Mouse (Mus musculus): ENCODE results near the gene Dolpp1. TPM values are rescaled to one million over a fixed set of nuclear protein-coding genes. Genes with fewer than 3 reads are reported as not detected.

Dolpp1 gene
- polyA plus RNA-seq (2012; rRNA removed): 62.0 and 199 TPM in 2 replicates

DNA sequence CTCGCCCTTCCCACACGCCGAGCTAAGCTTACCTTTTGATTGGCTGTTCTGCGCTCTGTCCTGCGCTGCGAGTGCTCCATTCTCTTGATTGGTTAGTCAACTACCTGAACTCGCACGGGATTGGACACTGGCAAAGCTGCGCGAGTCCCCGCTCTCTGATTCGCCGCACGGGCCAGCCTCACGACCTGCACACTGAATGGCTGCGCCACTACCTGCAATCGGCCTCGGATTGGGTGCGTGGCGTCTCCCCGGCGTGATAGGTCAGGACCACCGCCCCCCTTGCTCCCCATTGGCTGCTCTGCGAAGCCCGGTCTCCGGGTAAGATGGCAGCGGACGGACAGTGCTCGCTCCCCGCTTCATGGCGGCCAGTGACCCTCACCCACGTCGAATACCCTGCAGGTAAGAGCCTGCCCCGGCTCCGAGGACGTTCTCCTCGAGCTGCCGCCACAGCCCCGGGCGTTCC, at the start of gene Dolpp1:
Dolpp1 (plus strand) TSS at position 141 of the 463 bp plus-strand sequence.
- Histone ChIP-seq H3K4me3 (ENCODE audit: low read depth, low read length) (peak within 1 kb of the TSS; percentile 75), H3K4me1 (ENCODE audit: control insufficient read depth, insufficient read depth, insufficient read length, low read length) (peaks cover 29% of the 10 kb centered on the region), H3K27me3 (ENCODE audit: control insufficient read depth, insufficient read depth, low read length) (no peaks in the 10 kb centered on the region), H3K27ac (ENCODE audit: insufficient read depth, low read depth, low read length) (peak within 1 kb of the TSS; percentile 99), H3K36me3 (ENCODE audit: control insufficient read depth, insufficient read depth, low read length) (peaks cover 17% of the 10 kb centered on the region)
- under 1% methylated on average over 40 of the region's 40 CpGs for WGBS
- TF ChIP-seq POLR2A (IDR thresholded peaks at IDR 0.05; ENCODE audit: low read depth, low read length): peak; percentile 46; the same call in 1 of the 2 replicates
- no peak for TF ChIP-seq CTCF (IDR thresholded peaks at IDR 0.05; ENCODE audit: extremely low read depth, insufficient read length, insufficient replicate concordance, low read depth, low read length)

DNA sequence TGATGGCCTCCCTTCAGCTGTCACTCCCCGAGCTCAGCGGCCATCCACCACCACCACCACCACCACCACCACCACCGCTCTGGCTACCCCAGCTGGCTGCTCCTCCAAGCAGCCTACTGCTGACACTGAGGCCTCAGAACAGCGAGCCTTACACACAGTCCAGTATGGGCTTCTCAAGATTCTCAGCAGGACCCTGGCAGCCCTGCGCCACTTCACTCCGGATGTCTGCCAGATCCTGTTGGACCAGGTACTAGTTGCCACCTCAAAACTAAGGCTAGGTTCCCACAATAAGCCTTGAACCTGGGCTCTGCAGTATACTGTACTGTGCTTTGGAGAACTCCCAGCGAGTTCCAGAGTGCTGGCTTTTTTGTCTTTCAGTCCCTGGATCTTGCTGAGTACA, 49.5 kb upstream of the Dolpp1 start:
- Histone ChIP-seq H3K27me3 (ENCODE audit: control insufficient read depth, insufficient read depth, low read length) (no peaks in the 10 kb centered on the region), H3K4me1 (ENCODE audit: control insufficient read depth, insufficient read depth, insufficient read length, low read length) (no peaks in the 10 kb centered on the region), H3K27ac (ENCODE audit: insufficient read depth, low read depth, low read length) (no peak overlapping the region), H3K36me3 (ENCODE audit: control insufficient read depth, insufficient read depth, low read length) (peaks cover 74% of the 10 kb centered on the region), H3K4me3 (ENCODE audit: low read depth, low read length) (no peak overlapping the region)
- TF ChIP-seq POLR2A (IDR thresholded peaks at IDR 0.05; ENCODE audit: low read depth, low read length) (no peak), CTCF (IDR thresholded peaks at IDR 0.05; ENCODE audit: extremely low read depth, insufficient read length, insufficient replicate concordance, low read depth, low read length) (no peak)
- 87% methylated on average over 7 of the region's 7 CpGs for WGBS

- H3K27ac ChIP-seq (ENCODE audit: insufficient read depth, low read depth, low read length): no peak overlapping the region
- H3K4me3 ChIP-seq (ENCODE audit: low read depth, low read length): no peak overlapping the region
- TF ChIP-seq CTCF (IDR thresholded peaks at IDR 0.05; ENCODE audit: extremely low read depth, insufficient read length, insufficient replicate concordance, low read depth, low read length) (no peak), POLR2A (IDR thresholded peaks at IDR 0.05; ENCODE audit: low read depth, low read length) (no peak)
- no peaks in the 10 kb centered on the region for H3K4me1 ChIP-seq (ENCODE audit: control insufficient read depth, insufficient read depth, insufficient read length, low read length)
- no peaks in the 10 kb centered on the region for H3K27me3 ChIP-seq (ENCODE audit: control insufficient read depth, insufficient read depth, low read length)
- H3K36me3 ChIP-seq (ENCODE audit: control insufficient read depth, insufficient read depth, low read length): peaks cover 75% of the 10 kb centered on the region
- WGBS: 61% methylated on average over 14 of the region's 14 CpGs
Observed at GRCm38 (mm10) chr2:30343601-30344137, 48.4 kb upstream of the Dolpp1 start.

DNA sequence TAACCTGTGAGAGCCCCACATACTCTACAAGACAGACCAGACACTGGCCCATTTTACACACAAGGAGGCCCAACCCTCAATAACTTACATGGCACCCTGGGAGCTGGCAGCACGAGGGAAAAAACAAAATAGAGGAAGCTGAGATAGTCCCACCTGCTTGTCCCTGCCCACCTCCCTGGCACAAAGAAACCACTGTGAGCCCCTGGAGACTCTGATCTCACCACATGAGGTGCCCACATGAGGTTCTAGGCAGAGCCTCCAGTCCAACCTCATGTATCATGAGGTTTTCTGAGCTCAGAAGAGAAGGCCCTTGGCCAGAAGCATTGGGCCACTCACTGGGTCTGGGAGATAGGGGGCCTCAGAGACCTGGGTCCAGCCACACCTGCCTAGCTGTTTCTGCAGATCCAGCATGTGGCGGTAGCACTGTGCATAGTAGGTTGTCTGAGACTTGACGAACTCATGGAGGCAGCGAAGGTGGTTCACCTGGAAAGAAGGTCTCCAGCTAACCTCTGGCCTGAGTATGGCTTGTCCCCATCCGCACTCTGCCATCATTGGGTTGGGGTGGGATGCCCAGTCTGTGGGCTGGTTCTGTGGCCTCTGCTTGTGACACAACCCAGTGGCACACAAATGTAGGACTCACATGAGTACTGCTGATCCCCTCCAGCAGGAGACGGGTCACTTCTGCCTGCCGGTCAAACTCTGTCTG, 45.9 kb upstream of the Dolpp1 start:
- WGBS: 82% methylated on average over 7 of the region's 7 CpGs
- no peak overlapping the region for H3K27ac ChIP-seq (ENCODE audit: insufficient read depth, low read depth, low read length)
- H3K4me1 ChIP-seq (ENCODE audit: control insufficient read depth, insufficient read depth, insufficient read length, low read length): no peaks in the 10 kb centered on the region
- peaks cover 73% of the 10 kb centered on the region for H3K36me3 ChIP-seq (ENCODE audit: control insufficient read depth, insufficient read depth, low read length)
- no peak overlapping the region for H3K4me3 ChIP-seq (ENCODE audit: low read depth, low read length)
- no peak for TF ChIP-seq CTCF (IDR thresholded peaks at IDR 0.05; ENCODE audit: extremely low read depth, insufficient read length, insufficient replicate concordance, low read depth, low read length)
- TF ChIP-seq POLR2A (IDR thresholded peaks at IDR 0.05; ENCODE audit: low read depth, low read length): no peak
- H3K27me3 ChIP-seq (ENCODE audit: control insufficient read depth, insufficient read depth, low read length): no peaks in the 10 kb centered on the region

GRCm38 (mm10) chr2:30349196-30349595, 42.9 kb upstream of the Dolpp1 start:
- WGBS: 97% methylated on average over 6 of the region's 6 CpGs

GRCm38 (mm10) chr2:30351149-30351548, 40.9 kb upstream of the Dolpp1 start:
- H3K27ac ChIP-seq (ENCODE audit: insufficient read depth, low read depth, low read length): no peak overlapping the region
- H3K4me1 ChIP-seq (ENCODE audit: control insufficient read depth, insufficient read depth, insufficient read length, low read length): no peaks in the 10 kb centered on the region
- peaks cover 40% of the 10 kb centered on the region for H3K36me3 ChIP-seq (ENCODE audit: control insufficient read depth, insufficient read depth, low read length)
- H3K4me3 ChIP-seq (ENCODE audit: low read depth, low read length): no peak overlapping the region
- TF ChIP-seq CTCF (IDR thresholded peaks at IDR 0.05; ENCODE audit: extremely low read depth, insufficient read length, insufficient replicate concordance, low read depth, low read length) (no peak), POLR2A (IDR thresholded peaks at IDR 0.05; ENCODE audit: low read depth, low read length) (no peak)
- WGBS: 75% methylated on average over 2 of the region's 2 CpGs
- H3K27me3 ChIP-seq (ENCODE audit: control insufficient read depth, insufficient read depth, low read length): no peaks in the 10 kb centered on the region

More at GRCm38 (mm10) chr2:30349196-30349595, 42.9 kb upstream of the Dolpp1 start:
- no peak for TF ChIP-seq CTCF (IDR thresholded peaks at IDR 0.05; ENCODE audit: extremely low read depth, insufficient read length, insufficient replicate concordance, low read depth, low read length)
- no peak for TF ChIP-seq POLR2A (IDR thresholded peaks at IDR 0.05; ENCODE audit: low read depth, low read length)
- Histone ChIP-seq H3K4me1 (ENCODE audit: control insufficient read depth, insufficient read depth, insufficient read length, low read length) (no peaks in the 10 kb centered on the region), H3K36me3 (ENCODE audit: control insufficient read depth, insufficient read depth, low read length) (peaks cover 56% of the 10 kb centered on the region), H3K27ac (ENCODE audit: insufficient read depth, low read depth, low read length) (no peak overlapping the region), H3K4me3 (ENCODE audit: low read depth, low read length) (no peak overlapping the region), H3K27me3 (ENCODE audit: control insufficient read depth, insufficient read depth, low read length) (no peaks in the 10 kb centered on the region)

DNA sequence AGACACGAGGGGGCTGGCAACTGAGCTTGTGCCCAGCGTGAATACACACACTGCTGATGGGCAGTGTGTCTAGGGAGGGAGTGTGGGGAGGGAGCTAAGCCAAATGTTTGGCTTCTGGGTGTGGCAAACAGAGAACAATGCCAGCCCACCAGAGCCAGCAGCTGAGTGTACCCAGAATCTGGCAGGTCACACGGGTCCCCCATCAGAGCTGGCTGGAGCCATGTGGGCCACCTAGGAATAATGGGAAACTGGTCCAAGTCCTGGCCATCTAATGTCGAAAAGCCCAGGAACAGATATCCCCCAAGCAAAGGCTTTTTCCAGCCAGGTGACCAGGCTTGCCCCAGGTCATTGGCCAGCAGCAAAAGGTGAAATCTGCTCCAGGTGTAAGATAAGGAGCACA, 36.2 kb upstream of the Dolpp1 start:
- Histone ChIP-seq H3K4me3 (ENCODE audit: low read depth, low read length) (no peak overlapping the region), H3K36me3 (ENCODE audit: control insufficient read depth, insufficient read depth, low read length) (peaks cover 14% of the 10 kb centered on the region), H3K4me1 (ENCODE audit: control insufficient read depth, insufficient read depth, insufficient read length, low read length) (peaks cover 12% of the 10 kb centered on the region), H3K27me3 (ENCODE audit: control insufficient read depth, insufficient read depth, low read length) (no peaks in the 10 kb centered on the region), H3K27ac (ENCODE audit: insufficient read depth, low read depth, low read length) (no peak overlapping the region)
- no peak for TF ChIP-seq CTCF (IDR thresholded peaks at IDR 0.05; ENCODE audit: extremely low read depth, insufficient read length, insufficient replicate concordance, low read depth, low read length)
- no peak for TF ChIP-seq POLR2A (IDR thresholded peaks at IDR 0.05; ENCODE audit: low read depth, low read length)
- WGBS: 38% methylated on average over 4 of the region's 4 CpGs

Data from small intestine, adult 2 months (tissue).